Mouse (Mus musculus): ENCODE data around the gene Gm45233. TPM values are rescaled to one million over a fixed set of nuclear protein-coding genes. Genes with fewer than 3 reads are reported as not detected.

The Gm45233 gene
- polyA plus RNA-seq, 1 experiment from 2014 or later: 0.23 TPM

DNA sequence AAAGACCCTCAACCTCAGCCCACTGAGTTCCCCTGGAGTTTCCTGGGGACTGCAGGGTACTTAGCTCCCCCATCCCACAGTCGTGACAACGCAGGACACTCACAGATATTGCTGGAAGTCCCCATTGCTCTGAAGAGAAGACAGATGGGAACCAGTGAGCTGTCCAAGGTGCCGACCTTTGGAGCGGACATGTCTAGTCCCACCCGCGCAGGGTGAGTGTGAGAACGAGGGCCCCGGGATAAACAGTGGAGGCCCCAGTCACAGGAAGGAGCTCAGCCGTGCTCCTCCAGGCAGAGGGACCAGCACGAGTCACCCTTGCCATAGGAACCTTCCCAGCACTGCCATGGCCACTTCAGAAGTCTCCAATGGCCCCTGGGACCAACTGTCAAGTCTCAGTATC, 39.3 kb downstream of the Gm45233 start:
- Histone ChIP-seq H3K9ac (ENCODE audit: low read depth, low read length) (no peak overlapping the region), H3K27ac (ENCODE audit: low read depth, low read length) (no peak overlapping the region), H3K36me3 (ENCODE audit: control insufficient read depth, insufficient read depth) (no peaks in the 10 kb centered on the region), H3K27me3 (replicated peaks; ENCODE audit: control insufficient read depth, insufficient read depth, low read length) (no peaks in the 10 kb centered on the region), H3K4me1 (replicated peaks; ENCODE audit: control insufficient read depth, insufficient read depth, low read length) (no peaks in the 10 kb centered on the region), H3K4me3 (ENCODE audit: low read depth, low read length) (no peak overlapping the region), H3K4me2 (replicated peaks; ENCODE audit: low read depth) (no peak overlapping the region), H3K9me3 (ENCODE audit: control insufficient read depth) (no peaks in the 10 kb centered on the region)
- no peak for TF ChIP-seq CTCF (IDR thresholded peaks at IDR 0.05; ENCODE audit: low read depth)
- WGBS: 0% methylated on average over 10 of the region's 10 CpGs
- no peak for ATAC-seq

DNA sequence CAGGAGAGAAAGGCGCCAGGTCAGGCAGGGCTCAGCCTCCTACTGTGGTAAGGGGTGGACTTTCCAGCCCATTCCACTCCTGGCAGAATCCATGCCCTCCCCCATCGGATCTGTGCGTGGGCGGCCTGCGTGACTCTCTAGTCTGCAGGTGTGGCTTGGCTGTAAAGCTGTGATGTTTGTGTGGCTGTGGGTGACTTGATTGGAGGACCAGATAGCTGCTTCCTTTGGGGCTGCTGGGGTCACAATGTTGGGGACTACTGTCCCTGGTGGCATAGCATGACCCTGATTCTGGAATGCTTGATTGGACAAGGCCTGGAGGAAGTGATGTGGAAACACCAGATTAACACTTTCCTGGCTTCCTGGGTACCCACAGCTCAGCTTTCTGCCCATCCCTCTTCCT, 44.7 kb downstream of the Gm45233 start:
- 0 out of 2 replicates have a peak, but pooled peaks cover 12% of the 10 kb centered on the region for H3K27me3 ChIP-seq (replicated peaks; ENCODE audit: control insufficient read depth, insufficient read depth, low read length)
- no peak for TF ChIP-seq CTCF (IDR thresholded peaks at IDR 0.05; ENCODE audit: low read depth)
- no peak for ATAC-seq
- no peaks in the 10 kb centered on the region for H3K4me1 ChIP-seq (replicated peaks; ENCODE audit: control insufficient read depth, insufficient read depth, low read length)
- no peak overlapping the region for H3K9ac ChIP-seq (ENCODE audit: low read depth, low read length)
- H3K27ac ChIP-seq (ENCODE audit: low read depth, low read length): no peak overlapping the region
- no peaks in the 10 kb centered on the region for H3K9me3 ChIP-seq (ENCODE audit: control insufficient read depth)
- no peak overlapping the region for H3K4me3 ChIP-seq (ENCODE audit: low read depth, low read length)
- no peaks in the 10 kb centered on the region for H3K36me3 ChIP-seq (ENCODE audit: control insufficient read depth, insufficient read depth)
- H3K4me2 ChIP-seq (replicated peaks; ENCODE audit: low read depth): no peak overlapping the region
- 34% methylated on average over 5 of the region's 5 CpGs for WGBS

DNA sequence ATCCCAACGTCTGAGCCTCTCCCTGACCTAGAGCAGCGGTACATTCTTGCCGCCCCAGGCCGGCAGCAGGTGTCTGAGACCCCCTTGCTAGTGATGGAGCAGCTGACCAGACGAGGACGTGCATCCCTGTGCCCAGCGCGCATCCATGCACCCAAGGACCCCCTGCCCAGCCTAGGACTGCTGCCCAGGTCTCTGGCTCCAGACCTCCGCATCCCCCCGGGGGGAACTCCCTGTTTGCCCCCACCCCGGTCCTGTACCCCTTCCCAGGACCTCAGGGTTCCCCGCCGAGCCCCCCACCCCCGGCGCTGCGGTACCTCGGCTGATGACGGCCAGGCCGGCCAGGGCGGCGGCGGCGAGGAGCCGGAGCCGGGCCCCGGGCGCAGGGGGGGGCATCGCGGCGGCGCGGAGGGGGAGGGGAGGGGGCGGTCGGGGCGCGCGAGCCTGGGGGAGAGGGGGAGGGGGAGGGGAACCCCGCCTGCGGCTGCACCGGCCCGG, 45.8 kb downstream of the Gm45233 start, which contains the start of gene Iglon5:
Iglon5 (minus strand) TSS at position 445 of the 495 bp plus-strand sequence.
- Histone ChIP-seq H3K27ac (ENCODE audit: low read depth, low read length) (no peak within 1 kb of the TSS), H3K9me3 (ENCODE audit: control insufficient read depth) (no peaks in the 10 kb centered on the region), H3K4me3 (ENCODE audit: low read depth, low read length) (peak within 1 kb of the TSS; percentile 33), H3K27me3 (replicated peaks; ENCODE audit: control insufficient read depth, insufficient read depth, low read length) (0 out of 2 replicates have a peak, but pooled peaks cover 12% of the 10 kb centered on the region), H3K4me2 (replicated peaks; ENCODE audit: low read depth) (peak within 1 kb of the TSS; percentile 55), H3K9ac (ENCODE audit: low read depth, low read length) (no peak within 1 kb of the TSS), H3K4me1 (replicated peaks; ENCODE audit: control insufficient read depth, insufficient read depth, low read length) (no peaks in the 10 kb centered on the region), H3K36me3 (ENCODE audit: control insufficient read depth, insufficient read depth) (no peaks in the 10 kb centered on the region)
- no peak for TF ChIP-seq CTCF (IDR thresholded peaks at IDR 0.05; ENCODE audit: low read depth)
- ATAC-seq: no peak
- 4% methylated on average over 19 of the region's 41 CpGs for WGBS

DNA sequence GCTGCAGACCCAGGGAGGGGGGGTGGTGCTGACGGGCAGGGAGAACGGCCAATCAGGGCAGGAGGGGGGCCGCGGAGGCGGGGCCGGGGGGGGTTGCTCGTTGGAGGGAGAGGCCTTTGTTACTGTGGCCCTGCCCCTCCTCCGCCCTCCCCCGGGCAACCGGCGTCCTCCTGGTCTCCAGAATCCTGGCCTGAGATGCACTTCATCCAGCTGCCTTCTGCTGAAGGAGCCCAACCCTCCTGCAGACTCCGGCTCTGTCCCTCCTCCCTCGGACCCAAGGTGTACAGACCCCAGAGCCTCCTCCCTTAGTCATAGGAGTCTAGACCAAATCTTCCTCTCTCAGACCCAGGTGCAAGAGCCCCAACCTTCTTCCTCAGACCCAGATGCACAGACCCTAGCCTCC, 46.3 kb downstream of the Gm45233 start:
- peak overlapping the region; percentile 55 for H3K4me2 ChIP-seq (replicated peaks; ENCODE audit: low read depth)
- H3K36me3 ChIP-seq (ENCODE audit: control insufficient read depth, insufficient read depth): no peaks in the 10 kb centered on the region
- WGBS: 1% methylated on average over 6 of the region's 13 CpGs
- TF ChIP-seq CTCF (IDR thresholded peaks at IDR 0.05; ENCODE audit: low read depth): no peak
- H3K9me3 ChIP-seq (ENCODE audit: control insufficient read depth): no peaks in the 10 kb centered on the region
- ATAC-seq: peak; percentile 36; the same call in 1 of the 2 replicates
- H3K4me1 ChIP-seq (replicated peaks; ENCODE audit: control insufficient read depth, insufficient read depth, low read length): no peaks in the 10 kb centered on the region
- no peak overlapping the region for H3K27ac ChIP-seq (ENCODE audit: low read depth, low read length)
- H3K4me3 ChIP-seq (ENCODE audit: low read depth, low read length): peak overlapping the region; percentile 33
- no peak overlapping the region for H3K9ac ChIP-seq (ENCODE audit: low read depth, low read length)
- H3K27me3 ChIP-seq (replicated peaks; ENCODE audit: control insufficient read depth, insufficient read depth, low read length): 0 out of 2 replicates have a peak, but pooled peaks cover 12% of the 10 kb centered on the region

DNA sequence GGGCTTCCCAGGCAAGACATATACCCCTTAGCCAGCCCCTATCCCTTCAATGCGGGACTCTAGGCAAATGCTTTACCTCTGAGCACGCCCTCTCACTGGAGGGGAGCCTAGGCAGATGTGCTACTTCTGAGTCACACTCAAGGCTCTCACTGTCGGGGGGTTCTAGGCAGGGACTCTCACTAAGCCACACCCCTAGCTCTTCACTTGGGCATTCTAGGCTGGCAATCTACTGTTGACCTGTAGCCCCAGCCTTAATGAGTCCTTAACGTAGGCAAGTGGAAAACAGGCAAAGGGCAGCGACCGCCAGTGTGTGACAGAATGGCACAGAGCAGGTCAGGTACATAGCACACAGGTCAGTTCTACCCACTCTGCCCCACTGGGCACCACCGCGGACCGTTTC, 46.9 kb downstream of the Gm45233 start:
- no peak overlapping the region for H3K9ac ChIP-seq (ENCODE audit: low read depth, low read length)
- no peaks in the 10 kb centered on the region for H3K36me3 ChIP-seq (ENCODE audit: control insufficient read depth, insufficient read depth)
- WGBS: 66% methylated on average over 9 of the region's 9 CpGs
- no peak for ATAC-seq
- H3K4me3 ChIP-seq (ENCODE audit: low read depth, low read length): no peak overlapping the region
- no peak overlapping the region for H3K4me2 ChIP-seq (replicated peaks; ENCODE audit: low read depth)
- 0 out of 2 replicates have a peak, but pooled peaks cover 12% of the 10 kb centered on the region for H3K27me3 ChIP-seq (replicated peaks; ENCODE audit: control insufficient read depth, insufficient read depth, low read length)
- H3K27ac ChIP-seq (ENCODE audit: low read depth, low read length): no peak overlapping the region
- H3K9me3 ChIP-seq (ENCODE audit: control insufficient read depth): no peaks in the 10 kb centered on the region
- H3K4me1 ChIP-seq (replicated peaks; ENCODE audit: control insufficient read depth, insufficient read depth, low read length): no peaks in the 10 kb centered on the region
- no peak for TF ChIP-seq CTCF (IDR thresholded peaks at IDR 0.05; ENCODE audit: low read depth)

DNA sequence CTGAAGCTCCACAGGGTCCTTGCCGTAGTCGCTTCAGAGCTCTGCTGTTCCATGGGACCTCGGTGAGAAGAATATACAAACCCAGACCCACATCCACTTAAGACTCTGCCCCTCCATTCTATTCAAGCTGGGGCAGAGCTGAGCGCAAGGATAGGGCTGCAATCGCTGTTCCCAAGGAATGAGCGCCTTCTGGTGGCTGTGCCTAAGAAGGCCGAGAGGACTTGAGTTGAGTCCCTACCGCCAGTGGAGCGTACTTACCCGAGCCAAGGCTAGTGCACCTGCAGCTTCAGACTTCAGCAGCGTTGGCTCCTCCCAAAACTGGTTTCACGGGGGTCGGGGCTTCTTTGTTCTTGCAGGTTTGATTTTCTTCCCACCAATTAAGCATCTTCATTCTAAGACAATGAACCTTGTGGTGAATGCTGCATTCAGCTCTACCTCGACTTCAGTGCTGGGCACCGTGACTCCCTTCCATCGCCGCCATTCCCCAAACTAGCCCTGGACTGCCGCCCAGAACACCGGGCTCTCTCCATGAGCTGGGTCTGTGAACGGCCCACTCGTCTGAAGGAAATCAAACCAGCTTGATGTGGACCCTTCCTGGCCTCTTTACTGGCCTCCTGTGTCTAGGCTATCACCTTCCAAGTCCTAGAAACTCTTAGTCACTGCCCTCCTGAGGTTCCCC, 51.6 kb downstream of the Gm45233 start:
- no peaks in the 10 kb centered on the region for H3K4me1 ChIP-seq (replicated peaks; ENCODE audit: control insufficient read depth, insufficient read depth, low read length)
- H3K9ac ChIP-seq (ENCODE audit: low read depth, low read length): no peak overlapping the region
- no peak overlapping the region for H3K4me3 ChIP-seq (ENCODE audit: low read depth, low read length)
- H3K4me2 ChIP-seq (replicated peaks; ENCODE audit: low read depth): no peak overlapping the region
- no peaks in the 10 kb centered on the region for H3K27me3 ChIP-seq (replicated peaks; ENCODE audit: control insufficient read depth, insufficient read depth, low read length)
- no peak overlapping the region for H3K27ac ChIP-seq (ENCODE audit: low read depth, low read length)
- no peak for ATAC-seq
- TF ChIP-seq CTCF (IDR thresholded peaks at IDR 0.05; ENCODE audit: low read depth): peak; percentile 75
- 14% methylated on average over 21 of the region's 21 CpGs for whole genome bisulfite sequencing
- no peaks in the 10 kb centered on the region for H3K36me3 ChIP-seq (ENCODE audit: control insufficient read depth, insufficient read depth)
- no peaks in the 10 kb centered on the region for H3K9me3 ChIP-seq (ENCODE audit: control insufficient read depth)

Data from intestine, postnatal 0 days (tissue).